Mouse (Mus musculus): ENCODE measurements at regions not wholly inside any gene's neighbourhood (a gene's known extent, or its start where the extent isn't known, plus 50 kb on each side); places are given as distances from the start of the nearest gene placed in this dataset.

- no peak overlapping the region for H3K4me2 ChIP-seq (replicated peaks; ENCODE audit: low read depth, low read length)
- H3K36me3 ChIP-seq (ENCODE audit: insufficient read depth, low read length) = no peaks in the 10 kb centered on the region
- 59% methylated on average over 3 of the region's 3 CpGs for WGBS
- H3K27me3 ChIP-seq (ENCODE audit: insufficient read depth, low read length) = no peaks in the 10 kb centered on the region
- ATAC-seq (ENCODE audit: low FRiP score, low TSS enrichment) = no peak
- peaks cover 9% of the 10 kb centered on the region; the same call in 1 of the 2 replicates for H3K4me1 ChIP-seq (ENCODE audit: insufficient read depth, low read length)
- H3K4me3 ChIP-seq (ENCODE audit: low read length) = no peak overlapping the region
- H3K9ac ChIP-seq (replicated peaks; ENCODE audit: low read length) = no peak overlapping the region
- H3K27ac ChIP-seq (ENCODE audit: low read length) = 0 out of 2 replicates have a peak overlapping the region, but pooled peaks have one; percentile 0
- H3K9me3 ChIP-seq (ENCODE audit: low read length) = no peaks in the 10 kb centered on the region
Measured at GRCm38 (mm10) chr4:95388556-95388955, 168.8 kb upstream of the Fggy start.

DNA sequence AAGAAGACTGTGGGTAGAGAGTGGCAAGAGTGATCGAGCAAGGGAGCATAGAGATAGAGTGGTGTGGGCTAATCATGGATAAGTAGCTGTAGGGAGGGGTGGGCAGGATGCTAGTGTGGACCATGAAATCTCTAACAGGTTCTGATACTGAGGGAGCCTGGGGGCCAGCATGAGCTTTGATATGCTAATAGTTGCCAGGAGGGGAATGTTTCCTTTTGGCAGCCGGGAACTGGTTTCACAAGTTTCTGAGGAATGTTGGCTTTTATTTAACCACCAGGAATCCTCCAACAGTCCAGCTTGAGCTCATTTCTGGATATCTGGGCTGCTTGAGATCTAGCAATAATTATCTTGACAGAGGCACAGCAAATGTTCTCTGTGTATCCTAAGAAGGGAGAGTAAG lies 167.7 kb upstream of the Fggy start:
- H3K36me3 ChIP-seq (ENCODE audit: insufficient read depth, low read length) = no peaks in the 10 kb centered on the region
- no peak overlapping the region for H3K4me3 ChIP-seq (ENCODE audit: low read length)
- 0 out of 2 replicates have a peak overlapping the region, but pooled peaks have one; percentile 64 for H3K27ac ChIP-seq (ENCODE audit: low read length)
- H3K4me2 ChIP-seq (replicated peaks; ENCODE audit: low read depth, low read length) = no peak overlapping the region
- H3K4me1 ChIP-seq (ENCODE audit: insufficient read depth, low read length) = peaks cover 9% of the 10 kb centered on the region; the same call in 1 of the 2 replicates
- 59% methylated on average over 2 of the region's 2 CpGs for WGBS
- H3K9me3 ChIP-seq (ENCODE audit: low read length) = no peaks in the 10 kb centered on the region
- peak; percentile 59; the same call in 1 of the 2 replicates for ATAC-seq (ENCODE audit: low FRiP score, low TSS enrichment)
- H3K27me3 ChIP-seq (ENCODE audit: insufficient read depth, low read length) = no peaks in the 10 kb centered on the region
- no peak overlapping the region for H3K9ac ChIP-seq (replicated peaks; ENCODE audit: low read length)

GRCm38 (mm10) chr4:95390549-95390948 lies 166.8 kb upstream of the Fggy start:
- H3K36me3 ChIP-seq (ENCODE audit: insufficient read depth, low read length) = no peaks in the 10 kb centered on the region
- H3K4me3 ChIP-seq (ENCODE audit: low read length) = no peak overlapping the region
- H3K9me3 ChIP-seq (ENCODE audit: low read length) = no peaks in the 10 kb centered on the region
- H3K27me3 ChIP-seq (ENCODE audit: insufficient read depth, low read length) = no peaks in the 10 kb centered on the region
- H3K4me1 ChIP-seq (ENCODE audit: insufficient read depth, low read length) = peaks cover 9% of the 10 kb centered on the region; the same call in 1 of the 2 replicates
- no peak overlapping the region for H3K27ac ChIP-seq (ENCODE audit: low read length)
- ATAC-seq (ENCODE audit: low FRiP score, low TSS enrichment) = no peak
- H3K9ac ChIP-seq (replicated peaks; ENCODE audit: low read length) = no peak overlapping the region
- H3K4me2 ChIP-seq (replicated peaks; ENCODE audit: low read depth, low read length) = no peak overlapping the region

- no peaks in the 10 kb centered on the region for H3K36me3 ChIP-seq (ENCODE audit: insufficient read depth, low read length)
- H3K9ac ChIP-seq (replicated peaks; ENCODE audit: low read length) = no peak overlapping the region
- H3K9me3 ChIP-seq (ENCODE audit: low read length) = no peaks in the 10 kb centered on the region
- no peak overlapping the region for H3K4me2 ChIP-seq (replicated peaks; ENCODE audit: low read depth, low read length)
- no peak overlapping the region for H3K4me3 ChIP-seq (ENCODE audit: low read length)
- 71% methylated on average over 3 of the region's 3 CpGs for WGBS
- no peaks in the 10 kb centered on the region for H3K27me3 ChIP-seq (ENCODE audit: insufficient read depth, low read length)
- ATAC-seq (ENCODE audit: low FRiP score, low TSS enrichment) = no peak
- no peaks in the 10 kb centered on the region for H3K4me1 ChIP-seq (ENCODE audit: insufficient read depth, low read length)
- H3K27ac ChIP-seq (ENCODE audit: low read length) = no peak overlapping the region
Measured at GRCm38 (mm10) chr4:95395746-95396145, 161.6 kb upstream of the Fggy start.

DNA sequence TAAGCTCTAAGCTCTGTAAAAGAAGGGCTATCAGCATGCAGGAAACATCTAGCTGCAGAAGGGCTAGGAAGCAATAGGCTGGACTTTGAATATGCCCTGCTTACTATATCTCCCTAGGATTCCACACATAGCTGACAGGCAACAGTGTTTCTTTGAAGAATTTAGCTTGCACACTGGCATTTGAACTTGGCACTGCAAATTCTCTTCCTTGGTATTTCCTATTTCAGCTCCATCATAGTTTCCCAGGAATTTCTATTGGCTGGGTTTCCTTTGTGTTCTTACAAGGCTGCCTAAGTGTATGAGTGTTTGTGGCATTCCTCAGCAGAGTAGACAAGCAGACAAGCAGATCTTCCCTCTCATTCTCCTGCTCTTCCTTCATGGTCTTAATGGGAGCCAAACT lies 159.0 kb upstream of the Fggy start:
- H3K9ac ChIP-seq (replicated peaks; ENCODE audit: low read length) = no peak overlapping the region
- no peak overlapping the region for H3K4me3 ChIP-seq (ENCODE audit: low read length)
- no peaks in the 10 kb centered on the region for H3K36me3 ChIP-seq (ENCODE audit: insufficient read depth, low read length)
- no peak overlapping the region for H3K4me2 ChIP-seq (replicated peaks; ENCODE audit: low read depth, low read length)
- no peak for ATAC-seq (ENCODE audit: low FRiP score, low TSS enrichment)
- H3K27ac ChIP-seq (ENCODE audit: low read length) = no peak overlapping the region
- no peaks in the 10 kb centered on the region for H3K27me3 ChIP-seq (ENCODE audit: insufficient read depth, low read length)
- H3K4me1 ChIP-seq (ENCODE audit: insufficient read depth, low read length) = no peaks in the 10 kb centered on the region
- no peaks in the 10 kb centered on the region for H3K9me3 ChIP-seq (ENCODE audit: low read length)

- no peak for ATAC-seq (ENCODE audit: low FRiP score, low TSS enrichment)
- Histone ChIP-seq H3K9me3 (ENCODE audit: low read length) (no peaks in the 10 kb centered on the region), H3K27ac (ENCODE audit: low read length) (no peak overlapping the region), H3K9ac (replicated peaks; ENCODE audit: low read length) (no peak overlapping the region), H3K4me1 (ENCODE audit: insufficient read depth, low read length) (no peaks in the 10 kb centered on the region), H3K4me3 (ENCODE audit: low read length) (no peak overlapping the region), H3K4me2 (replicated peaks; ENCODE audit: low read depth, low read length) (no peak overlapping the region), H3K36me3 (ENCODE audit: insufficient read depth, low read length) (no peaks in the 10 kb centered on the region), H3K27me3 (ENCODE audit: insufficient read depth, low read length) (no peaks in the 10 kb centered on the region)
- 64% methylated on average over 6 of the region's 6 CpGs for WGBS
Measured at GRCm38 (mm10) chr4:95402273-95402672, 155.0 kb upstream of the Fggy start.

- WGBS = 49% methylated on average over 2 of the region's 2 CpGs
- H3K4me1 ChIP-seq (ENCODE audit: insufficient read depth, low read length) = no peaks in the 10 kb centered on the region
Measured at GRCm38 (mm10) chr4:95417075-95417474, 140.2 kb upstream of the Fggy start.

GRCm38 (mm10) chr4:95426563-95426962 lies 130.7 kb upstream of the Fggy start:
- no peaks in the 10 kb centered on the region for H3K27me3 ChIP-seq (ENCODE audit: insufficient read depth, low read length)
- peaks cover 3% of the 10 kb centered on the region; the same call in 1 of the 2 replicates for H3K9me3 ChIP-seq (ENCODE audit: low read length)
- H3K4me1 ChIP-seq (ENCODE audit: insufficient read depth, low read length) = no peaks in the 10 kb centered on the region
- H3K27ac ChIP-seq (ENCODE audit: low read length) = no peak overlapping the region
- H3K36me3 ChIP-seq (ENCODE audit: insufficient read depth, low read length) = no peaks in the 10 kb centered on the region
- 22% methylated on average over 1 of the region's 1 CpGs for WGBS
- no peak for ATAC-seq (ENCODE audit: low FRiP score, low TSS enrichment)
- H3K9ac ChIP-seq (replicated peaks; ENCODE audit: low read length) = no peak overlapping the region
- H3K4me2 ChIP-seq (replicated peaks; ENCODE audit: low read depth, low read length) = no peak overlapping the region
- no peak overlapping the region for H3K4me3 ChIP-seq (ENCODE audit: low read length)

More at GRCm38 (mm10) chr4:95417075-95417474, 140.2 kb upstream of the Fggy start:
- Histone ChIP-seq H3K36me3 (ENCODE audit: insufficient read depth, low read length) (no peaks in the 10 kb centered on the region), H3K4me3 (ENCODE audit: low read length) (no peak overlapping the region), H3K9ac (replicated peaks; ENCODE audit: low read length) (no peak overlapping the region), H3K9me3 (ENCODE audit: low read length) (peaks cover 1% of the 10 kb centered on the region; the same call in 1 of the 2 replicates), H3K4me2 (replicated peaks; ENCODE audit: low read depth, low read length) (no peak overlapping the region), H3K27ac (ENCODE audit: low read length) (no peak overlapping the region), H3K27me3 (ENCODE audit: insufficient read depth, low read length) (no peaks in the 10 kb centered on the region)
- no peak for ATAC-seq (ENCODE audit: low FRiP score, low TSS enrichment)

- Histone ChIP-seq H3K27me3 (ENCODE audit: insufficient read depth, low read length) (no peaks in the 10 kb centered on the region), H3K27ac (ENCODE audit: low read length) (peak overlapping the region; percentile 35; the same call in 1 of the 2 replicates), H3K4me3 (ENCODE audit: low read length) (no peak overlapping the region), H3K4me2 (replicated peaks; ENCODE audit: low read depth, low read length) (no peak overlapping the region), H3K9ac (replicated peaks; ENCODE audit: low read length) (no peak overlapping the region), H3K36me3 (ENCODE audit: insufficient read depth, low read length) (no peaks in the 10 kb centered on the region), H3K4me1 (ENCODE audit: insufficient read depth, low read length) (0 out of 2 replicates have a peak, but pooled peaks cover 6% of the 10 kb centered on the region), H3K9me3 (ENCODE audit: low read length) (peaks cover 3% of the 10 kb centered on the region; the same call in 1 of the 2 replicates)
- no peak for ATAC-seq (ENCODE audit: low FRiP score, low TSS enrichment)
- 43% methylated on average over 4 of the region's 4 CpGs for WGBS
Measured at GRCm38 (mm10) chr4:95434543-95434942, 122.8 kb upstream of the Fggy start.

DNA sequence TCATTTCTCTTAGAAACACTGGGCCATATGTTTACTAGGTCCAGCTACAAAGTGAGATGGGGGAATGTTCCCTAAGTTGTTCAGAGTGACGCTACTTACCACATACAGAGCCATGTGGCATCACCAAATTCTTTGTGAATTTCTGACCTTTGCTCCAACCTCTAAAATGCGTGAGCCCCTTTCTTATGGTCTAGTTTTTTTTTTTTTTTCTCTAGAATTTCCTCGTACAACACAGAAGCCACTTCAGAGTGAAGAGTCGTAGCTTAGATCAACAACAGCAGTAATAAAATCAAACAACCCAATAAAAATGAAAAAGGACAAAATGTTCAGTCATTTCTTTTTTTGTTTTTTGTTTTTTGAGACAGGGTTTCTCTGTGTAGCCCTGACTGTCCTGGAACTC lies 122.2 kb upstream of the Fggy start:
- H3K9me3 ChIP-seq (ENCODE audit: low read length) = peaks cover 3% of the 10 kb centered on the region; the same call in 1 of the 2 replicates
- H3K27me3 ChIP-seq (ENCODE audit: insufficient read depth, low read length) = no peaks in the 10 kb centered on the region
- no peak overlapping the region for H3K4me3 ChIP-seq (ENCODE audit: low read length)
- H3K4me1 ChIP-seq (ENCODE audit: insufficient read depth, low read length) = 0 out of 2 replicates have a peak, but pooled peaks cover 6% of the 10 kb centered on the region
- no peaks in the 10 kb centered on the region for H3K36me3 ChIP-seq (ENCODE audit: insufficient read depth, low read length)
- no peak for ATAC-seq (ENCODE audit: low FRiP score, low TSS enrichment)
- WGBS = 43% methylated on average over 4 of the region's 4 CpGs
- peak overlapping the region; percentile 35; the same call in 1 of the 2 replicates for H3K27ac ChIP-seq (ENCODE audit: low read length)
- no peak overlapping the region for H3K9ac ChIP-seq (replicated peaks; ENCODE audit: low read length)
- no peak overlapping the region for H3K4me2 ChIP-seq (replicated peaks; ENCODE audit: low read depth, low read length)

Measured in kidney, embryonic 16.5 days (tissue).